Mouse (Mus musculus) neural tube, embryonic 11.5 days (tissue): ENCODE measurements around the gene 1700024P04Rik. TPM values are rescaled to one million over a fixed set of nuclear protein-coding genes. Genes with fewer than 3 reads are reported as not detected.

Experiments
- ATAC-seq: fragments of 200-750 bp; cut with Nextera tagmentation; 2 replicates; pipeline ENCODE4 v1.8.0; 2017; ENCODE audit warnings: moderate number of reproducible peaks, mild to moderate bottlenecking, moderate TSS enrichment, moderate library complexity; ENCODE audit not compliant: insufficient read depth, low FRiP score, low TSS enrichment
- DNase-seq: peaks from one replicate; pipeline ENCODE4 v3.0.0-alpha.2; 2015; ENCODE audit warnings: low spot score
- H3K27ac ChIP-seq: fragments of 300-500 bp; sonication (generic); 2 replicates; pipeline ENCODE4 v1.5.1; 2014; ENCODE audit warnings: low read depth, mild to moderate bottlenecking, low read length
- H3K27me3 ChIP-seq: fragments of 300-500 bp; sonication (generic); 2 replicates; pipeline ENCODE4 v1.6.1; 2014; ENCODE audit warnings: mild to moderate bottlenecking, low read length, mixed read lengths; ENCODE audit not compliant: control insufficient read depth, insufficient read depth
- H3K36me3 ChIP-seq: fragments of 300-500 bp; sonication (generic); 2 replicates; pipeline ENCODE4 v1.6.1; 2014; ENCODE audit warnings: mild to moderate bottlenecking, low read length, moderate library complexity, mixed read lengths; ENCODE audit not compliant: control insufficient read depth, insufficient read depth
- H3K4me1 ChIP-seq: fragments of 300-500 bp; sonication (generic); 2 replicates; pipeline ENCODE4 v1.6.1; 2014; ENCODE audit warnings: low read length, mixed read lengths; ENCODE audit not compliant: control insufficient read depth, insufficient read depth
- H3K4me2 ChIP-seq: fragments of 300-500 bp; sonication (generic); 2 replicates; pipeline ENCODE4 v1.6.1; 2014; ENCODE audit warnings: low read depth, mild to moderate bottlenecking, moderate library complexity
- H3K4me3 ChIP-seq: fragments of 300-500 bp; sonication (generic); 2 replicates; pipeline ENCODE4 v1.5.1; 2014; ENCODE audit warnings: low read depth, low read length
- H3K9ac ChIP-seq: fragments of 300-500 bp; sonication (generic); 2 replicates; pipeline ENCODE4 v1.6.1; 2014; ENCODE audit warnings: mild to moderate bottlenecking, low read length
- H3K9me3 ChIP-seq: fragments of 300-500 bp; sonication (generic); 2 replicates; pipeline ENCODE4 v1.6.1; 2016; ENCODE audit warnings: low read length; ENCODE audit not compliant: control insufficient read depth
- WGBS: fragments of 180-500 bp; shearing (Covaris S2); extraction: QIAGEN DNeasy Blood & Tissue Kit; methylation state at CpG from one replicate; pipeline ENCODE4 v1.1.7; 2014; 5-methylcytosine and 5-hydroxymethylcytosine counted together
- polyA plus RNA-seq: library from polyadenylated mRNA; unstranded; fragments of >200 nt; fragmentation: Nextera tagmentation; extraction: Ambion mirVana; gene quantifications from 2 replicates; pipeline ENCODE4 v1.2.1, GENCODE M21; 2014

The 1700024P04Rik gene
- not detected in 2 replicates for polyA plus RNA-seq

DNA sequence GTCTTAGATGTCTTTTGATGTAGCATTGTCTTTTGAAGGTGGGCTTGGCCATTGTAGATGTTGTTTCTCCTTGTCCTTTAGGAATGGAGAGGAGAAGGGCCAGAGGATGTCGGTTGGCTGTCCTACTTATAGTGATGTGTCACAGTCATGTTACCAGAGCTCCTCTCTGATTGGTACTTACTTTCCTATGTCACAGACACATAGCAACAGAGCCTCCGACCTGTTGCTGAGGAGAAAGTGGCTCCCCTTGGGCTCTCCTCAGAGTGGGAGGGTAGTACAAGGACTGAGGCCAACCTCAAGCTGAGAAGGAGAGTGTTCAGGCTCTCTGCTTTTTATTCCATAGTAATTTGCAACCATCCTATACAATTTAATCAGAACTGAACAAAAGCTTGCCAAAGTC lies at the start of gene 1700024P04Rik:
1700024P04Rik (minus strand) TSS at position 101 of the 400 bp plus-strand sequence.
- Histone ChIP-seq H3K9me3 (no peaks in the 10 kb centered on the region), H3K9ac (no peak within 1 kb of the TSS), H3K4me1 (no peaks in the 10 kb centered on the region), H3K36me3 (no peaks in the 10 kb centered on the region), H3K27me3 (no peaks in the 10 kb centered on the region), H3K4me3 (no peak within 1 kb of the TSS), H3K27ac (no peak within 1 kb of the TSS), H3K4me2 (no peak within 1 kb of the TSS)
- 81% methylated on average over 2 of the region's 2 CpGs for WGBS
- ATAC-seq, result no peak
- DNase-seq, result no peak

DNA sequence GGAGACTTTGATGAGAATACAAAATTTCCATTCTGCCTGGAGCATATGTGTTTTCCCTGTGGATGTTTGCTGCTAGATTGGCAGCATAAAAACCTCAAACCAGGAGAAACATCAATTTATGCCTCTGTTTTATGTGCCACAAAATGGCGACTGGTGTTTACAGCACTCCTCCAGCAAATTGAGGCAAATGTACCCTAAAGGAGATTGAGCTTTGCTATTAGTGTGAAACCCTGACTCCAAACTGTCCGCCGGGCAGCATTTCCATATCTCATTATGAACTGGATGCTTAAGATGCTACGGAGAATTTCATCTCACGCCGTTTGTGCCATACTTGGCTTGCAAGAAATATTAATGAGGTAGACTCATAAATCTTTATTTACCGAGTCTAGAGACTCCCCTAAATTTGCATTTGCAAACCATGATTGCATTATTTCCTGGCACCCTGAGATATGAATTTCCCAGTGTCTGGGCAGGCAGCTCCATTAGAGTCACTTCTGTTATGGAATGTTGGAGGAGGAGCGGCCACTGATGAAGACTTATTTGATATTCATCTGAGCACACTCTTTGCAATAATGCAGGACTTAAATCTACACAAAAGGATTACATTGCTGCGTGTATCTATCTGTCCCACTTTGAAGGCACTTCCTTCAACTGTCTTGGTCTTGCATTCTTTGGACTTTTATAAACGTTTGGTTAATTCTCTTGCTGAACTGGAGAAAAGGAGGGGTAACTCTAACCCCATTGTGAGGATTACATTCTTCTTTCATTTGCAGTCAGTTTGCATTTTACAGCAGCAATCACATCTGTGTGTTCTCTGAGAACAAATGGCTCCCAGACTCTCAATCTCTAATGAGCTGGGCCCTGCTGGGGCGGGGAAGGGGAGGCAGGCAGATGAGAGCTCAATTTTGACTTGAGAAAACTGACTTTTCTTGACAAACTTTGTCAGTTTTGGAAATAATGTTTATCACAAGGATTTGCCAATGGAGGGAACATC lies 47.2 kb upstream of the 1700024P04Rik start:
- no peaks in the 10 kb centered on the region for H3K27me3 ChIP-seq
- WGBS, result 37% methylated on average over 11 of the region's 11 CpGs
- no peaks in the 10 kb centered on the region for H3K9me3 ChIP-seq
- H3K4me3 ChIP-seq, result no peak overlapping the region
- no peaks in the 10 kb centered on the region for H3K36me3 ChIP-seq
- no peak overlapping the region for H3K9ac ChIP-seq
- H3K4me1 ChIP-seq, result peaks cover 15% of the 10 kb centered on the region
- H3K4me2 ChIP-seq, result no peak overlapping the region
- DNase-seq (no peak), ATAC-seq (peak; percentile 12; the same call in 1 of the 2 replicates)
- H3K27ac ChIP-seq, result no peak overlapping the region

DNA sequence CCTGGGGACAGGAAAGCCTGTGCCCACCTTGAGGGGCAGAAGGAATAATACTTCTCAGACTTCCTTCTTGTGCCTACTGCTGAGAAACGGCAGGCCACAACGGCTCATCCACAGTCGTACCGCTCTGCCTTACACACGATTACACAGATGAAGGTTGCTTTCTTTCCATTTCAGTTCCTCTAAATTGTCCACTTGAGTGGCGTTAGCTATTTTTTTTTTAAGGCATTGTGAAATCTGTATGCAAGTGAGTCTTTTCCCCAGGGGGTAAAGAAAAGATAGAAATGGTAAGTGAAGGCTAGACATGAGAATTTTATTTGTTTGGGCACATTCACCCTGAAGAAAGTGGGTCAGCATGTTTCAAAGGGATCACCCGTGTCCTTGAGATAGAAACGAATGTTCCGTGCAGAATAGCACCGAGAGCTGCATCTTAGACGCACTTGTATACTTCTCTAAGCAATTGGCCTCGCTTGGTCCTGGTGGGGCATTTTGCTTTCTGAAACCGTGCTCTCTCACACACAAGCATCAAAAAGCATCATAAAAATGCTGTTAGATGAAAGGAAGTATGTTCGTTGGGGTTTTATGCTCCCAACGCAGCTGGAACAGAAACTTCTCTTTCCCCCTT lies 46.3 kb upstream of the 1700024P04Rik start:
- no peak for ATAC-seq
- H3K36me3 ChIP-seq, result no peaks in the 10 kb centered on the region
- WGBS, result 40% methylated on average over 15 of the region's 15 CpGs
- no peak overlapping the region for H3K27ac ChIP-seq
- no peak for DNase-seq
- H3K4me3 ChIP-seq, result no peak overlapping the region
- H3K4me2 ChIP-seq, result no peak overlapping the region
- H3K4me1 ChIP-seq, result peaks cover 15% of the 10 kb centered on the region
- H3K9me3 ChIP-seq, result no peaks in the 10 kb centered on the region
- H3K27me3 ChIP-seq, result no peaks in the 10 kb centered on the region
- no peak overlapping the region for H3K9ac ChIP-seq

GRCm38 (mm10) chr13:99025268-99025667 lies 40.9 kb upstream of the 1700024P04Rik start:
- no peak overlapping the region for H3K27ac ChIP-seq
- H3K4me2 ChIP-seq, result no peak overlapping the region
- no peak overlapping the region for H3K9ac ChIP-seq
- WGBS, result 95% methylated on average over 5 of the region's 5 CpGs
- H3K4me3 ChIP-seq, result no peak overlapping the region
- H3K36me3 ChIP-seq, result no peaks in the 10 kb centered on the region
- H3K27me3 ChIP-seq, result no peaks in the 10 kb centered on the region
- H3K9me3 ChIP-seq, result no peaks in the 10 kb centered on the region
- ATAC-seq (no peak), DNase-seq (no peak)
- H3K4me1 ChIP-seq, result peaks cover 9% of the 10 kb centered on the region; the same call in 1 of the 2 replicates

DNA sequence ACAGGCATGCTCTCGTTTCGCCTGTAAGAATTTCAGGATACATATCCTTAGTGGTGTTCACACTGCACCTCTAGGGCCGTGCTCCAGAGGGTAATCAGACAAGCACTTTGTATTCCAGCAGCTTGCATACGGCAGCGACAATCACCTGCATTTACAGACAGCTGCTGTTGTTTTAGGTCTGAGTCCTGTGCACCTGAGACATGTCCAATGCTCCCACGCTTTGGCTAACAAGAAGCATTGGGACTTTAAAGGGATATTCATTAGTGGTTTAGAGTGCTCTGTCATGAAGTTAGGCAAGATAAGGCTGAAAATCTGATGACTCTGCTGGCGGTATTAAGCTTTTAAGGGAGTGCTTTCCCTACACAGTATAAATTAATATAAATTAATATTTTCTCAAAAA lies 37.7 kb upstream of the 1700024P04Rik start:
- H3K4me2 ChIP-seq, result no peak overlapping the region
- H3K36me3 ChIP-seq, result no peaks in the 10 kb centered on the region
- no peak overlapping the region for H3K27ac ChIP-seq
- WGBS, result 75% methylated on average over 7 of the region's 7 CpGs
- ATAC-seq (no peak), DNase-seq (no peak)
- H3K27me3 ChIP-seq, result no peaks in the 10 kb centered on the region
- no peak overlapping the region for H3K4me3 ChIP-seq
- no peak overlapping the region for H3K9ac ChIP-seq
- peaks cover 4% of the 10 kb centered on the region; the same call in 1 of the 2 replicates for H3K4me1 ChIP-seq
- no peaks in the 10 kb centered on the region for H3K9me3 ChIP-seq

GRCm38 (mm10) chr13:99021181-99021580 lies 36.8 kb upstream of the 1700024P04Rik start:
- Histone ChIP-seq H3K4me3 (no peak overlapping the region), H3K4me2 (no peak overlapping the region), H3K9me3 (no peaks in the 10 kb centered on the region), H3K36me3 (no peaks in the 10 kb centered on the region), H3K4me1 (peaks cover 4% of the 10 kb centered on the region; the same call in 1 of the 2 replicates), H3K27me3 (no peaks in the 10 kb centered on the region), H3K9ac (no peak overlapping the region), H3K27ac (no peak overlapping the region)
- WGBS, result 43% methylated on average over 6 of the region's 6 CpGs
- DNase-seq (no peak), ATAC-seq (peak; percentile 18; the same call in 1 of the 2 replicates)

DNA sequence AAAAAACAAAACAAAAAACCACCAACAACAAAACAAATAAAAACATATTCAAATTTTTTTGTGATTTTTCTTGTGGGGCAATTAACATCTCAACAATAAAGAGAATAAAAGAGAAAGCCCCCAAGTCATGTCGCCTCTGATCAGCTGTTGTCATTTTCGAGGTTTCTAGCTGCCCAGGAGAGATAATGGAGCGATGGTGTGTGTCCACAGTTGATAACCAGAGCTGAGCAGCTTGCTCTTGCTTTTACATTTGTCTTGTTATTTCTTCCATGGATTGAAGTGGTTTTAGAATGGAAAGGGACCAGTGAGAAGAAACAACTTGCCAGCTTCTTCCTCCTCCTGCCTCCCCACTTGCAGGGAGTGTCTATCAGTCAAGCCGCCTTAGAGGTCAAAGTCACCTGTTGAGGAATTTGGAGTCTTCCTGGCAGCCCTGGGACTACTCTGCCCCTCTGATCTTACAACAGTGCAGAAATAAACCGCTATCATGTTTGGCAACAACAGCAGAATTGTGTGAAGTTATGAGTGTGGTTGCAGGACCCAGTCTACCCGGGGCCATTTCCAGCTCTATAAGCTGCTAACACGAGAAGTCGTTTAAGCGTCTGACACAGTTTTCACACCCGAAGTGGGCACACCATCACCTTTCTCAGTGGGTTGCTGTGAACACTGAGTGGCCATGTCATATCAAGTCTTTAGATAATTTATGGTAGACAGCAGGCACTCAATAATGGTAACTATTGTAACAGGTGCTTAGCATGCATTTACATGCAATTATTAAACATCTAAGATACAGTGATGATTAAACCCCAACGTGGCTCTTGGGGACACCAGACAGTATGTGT lies 35.7 kb upstream of the 1700024P04Rik start:
- Histone ChIP-seq H3K27ac (0 out of 2 replicates have a peak overlapping the region, but pooled peaks have one; percentile 42), H3K4me2 (no peak overlapping the region), H3K4me3 (no peak overlapping the region), H3K27me3 (no peaks in the 10 kb centered on the region), H3K4me1 (peaks cover 4% of the 10 kb centered on the region; the same call in 1 of the 2 replicates), H3K36me3 (no peaks in the 10 kb centered on the region), H3K9me3 (no peaks in the 10 kb centered on the region), H3K9ac (no peak overlapping the region)
- ATAC-seq (no peak), DNase-seq (no peak)
- 85% methylated on average over 11 of the region's 11 CpGs for WGBS

GRCm38 (mm10) chr13:99018526-99019201 lies 34.3 kb upstream of the 1700024P04Rik start:
- DNase-seq, result peak; percentile 81
- no peak overlapping the region for H3K9ac ChIP-seq
- H3K4me1 ChIP-seq, result peaks cover 4% of the 10 kb centered on the region; the same call in 1 of the 2 replicates
- no peaks in the 10 kb centered on the region for H3K27me3 ChIP-seq
- WGBS, result 22% methylated on average over 15 of the region's 15 CpGs
- peak overlapping the region; percentile 51 for H3K27ac ChIP-seq
- peak overlapping the region; percentile 24; the same call in 1 of the 2 replicates for H3K4me2 ChIP-seq
- H3K4me3 ChIP-seq, result no peak overlapping the region
- peak; percentile 97 for ATAC-seq
- no peaks in the 10 kb centered on the region for H3K9me3 ChIP-seq
- H3K36me3 ChIP-seq, result no peaks in the 10 kb centered on the region
